Mouse (Mus musculus) liver, embryonic 14.5 days (tissue): ENCODE measurements at regions not wholly inside any gene's neighbourhood (a gene's known extent, or its start where the extent isn't known, plus 50 kb on each side); places are given as distances from the start of the nearest gene placed in this dataset.

Experiments
- CTCF ChIP-seq: IDR thresholded peaks from 2 replicates; pipeline ENCODE4 v1.5.1; 2016; ENCODE audit warnings: antibody characterized with exemption, low read depth, control low read depth
- EP300 ChIP-seq: IDR thresholded peaks from 2 replicates; pipeline ENCODE4 v1.6.1; 2016; ENCODE audit warnings: antibody characterized with exemption, low read depth

- no peak for TF ChIP-seq EP300
- TF ChIP-seq CTCF = no peak
These were observed 1409.1 kb upstream of the Flrt2 start for GRCm38 (mm10) chr12:94282931-94283330.
